Comparison of ENCODE assay signal across 16 mouse cellular contexts in genomic region chr11:54762735-54763134, GRCm38 (mm10).
"Had no signal": no experiment of that assay in that cellular context is flagged by ENCODE, and none has a peak within 500 bp of the region (broad histone marks: within the 10 kb centered on the region; RNA-seq: fewer than 3 reads in every experiment).

No protein-coding gene starts in this region.

- DNase-seq: retina, postnatal 1 day; right cerebral cortex, adult 18-20 months; right cerebral cortex, postnatal 14 days; right cerebral cortex, postnatal 25 days; right cerebral cortex, postnatal 4 days; spleen, adult 18-20 months; thymus, adult 18-20 months; thymus, adult 2 months; thymus, postnatal 25 days; thymus, postnatal 36 days; thymus, postnatal 4 days had no signal

- H3K4me1 ChIP-seq: stomach, embryonic 15.5 days had no signal

- H3K4me3 ChIP-seq: neural tube, embryonic 12.5 days; neural tube, embryonic 13.5 days; neural tube, embryonic 15.5 days; stomach, embryonic 15.5 days had no signal

- H3K4me2 ChIP-seq: neural tube, embryonic 12.5 days; neural tube, embryonic 13.5 days; neural tube, embryonic 15.5 days; stomach, embryonic 15.5 days had no signal

- H3K9me3 ChIP-seq: neural tube, embryonic 12.5 days; neural tube, embryonic 13.5 days; neural tube, embryonic 15.5 days; stomach, embryonic 15.5 days had no signal

- H3K27ac ChIP-seq: neural tube, embryonic 12.5 days; neural tube, embryonic 13.5 days; neural tube, embryonic 15.5 days; stomach, embryonic 15.5 days; stomach, postnatal 0 days had no signal

- H3K9ac ChIP-seq: neural tube, embryonic 12.5 days; neural tube, embryonic 13.5 days; neural tube, embryonic 15.5 days; stomach, embryonic 15.5 days had no signal

- H3K36me3 ChIP-seq: neural tube, embryonic 12.5 days; neural tube, embryonic 13.5 days; neural tube, embryonic 15.5 days; stomach, embryonic 15.5 days had no signal

- H3K27me3 ChIP-seq: neural tube, embryonic 12.5 days; neural tube, embryonic 13.5 days; neural tube, embryonic 15.5 days; stomach, embryonic 15.5 days had no signal
